Mouse (Mus musculus) MEL (cell line): ENCODE measurements around the gene Hps1. TPM values are rescaled to one million over a fixed set of nuclear protein-coding genes. Genes with fewer than 3 reads are reported as not detected.

ENCODE experiments used
- DNase-seq: peaks from one replicate; pipeline ENCODE4 v3.0.0; 2011; ENCODE audit warnings: low read depth, low spot score
- H3K27ac ChIP-seq: 2 replicates; pipeline ENCODE4 v1.5.1; 2012; ENCODE audit warnings: low read depth, mild to moderate bottlenecking, control low read depth, low read length, moderate library complexity; ENCODE audit not compliant: control insufficient read depth
- H3K27me3 ChIP-seq, 2 experiments: fragments of 150-350 bp in 1 of 2; sonication (generic) in 1 of 2; 2 replicates each; pipeline ENCODE4 v1.6.1; 2012; ENCODE audit warnings: low read length in 2 of 2, mild to moderate bottlenecking in 2 of 2, improper control_type of control experiment in 1 of 2, moderate library complexity in 1 of 2; ENCODE audit not compliant: insufficient read depth in 2 of 2, control insufficient read depth in 1 of 2
- H3K36me3 ChIP-seq, 2 experiments: 2 replicates each; pipeline ENCODE4 v1.6.1; 2012 to 2014; ENCODE audit warnings: low read length in 2 of 2, improper control_type of control experiment in 1 of 2, inconsistent platforms in 1 of 2, mild to moderate bottlenecking in 1 of 2; ENCODE audit not compliant: insufficient read depth in 2 of 2, control insufficient read depth in 1 of 2
- H3K4me1 ChIP-seq, 2 experiments: fragments of 150-350 bp in 1 of 2; sonication (generic) in 1 of 2; 2 replicates each; pipeline ENCODE4 v1.6.1; 2012; ENCODE audit warnings: low read length in 2 of 2, improper control_type of control experiment in 1 of 2, mild to moderate bottlenecking in 1 of 2; ENCODE audit not compliant: insufficient read depth in 2 of 2, control insufficient read depth in 1 of 2
- H3K4me3 ChIP-seq, 2 experiments: fragments of 150-350 bp in 1 of 2; sonication (generic) in 1 of 2; 2 replicates each; pipeline ENCODE4 v1.5.1; 2012; ENCODE audit warnings: low read depth in 2 of 2, low read length in 2 of 2, mild to moderate bottlenecking in 2 of 2, moderate library complexity in 2 of 2, control low read depth in 1 of 2, improper control_type of control experiment in 1 of 2; ENCODE audit not compliant: control insufficient read depth in 1 of 2, insufficient read depth in 1 of 2
- H3K79me2 ChIP-seq: 2 replicates; pipeline ENCODE4 v1.6.1; 2012; ENCODE audit warnings: mild to moderate bottlenecking, low read length, moderate library complexity; ENCODE audit not compliant: control insufficient read depth, poor library complexity, insufficient read depth
- H3K9ac ChIP-seq: 2 replicates; pipeline ENCODE4 v1.6.1; 2012; ENCODE audit warnings: low read depth, mild to moderate bottlenecking, control low read depth, low read length, moderate library complexity; ENCODE audit not compliant: control insufficient read depth, poor library complexity, severe bottlenecking
- H3K9me3 ChIP-seq: fragments of 150-350 bp; sonication (generic); replicated peaks from 2 replicates; pipeline ENCODE4 v1.6.1; 2012; ENCODE audit warnings: mild to moderate bottlenecking, low read length, improper control_type of control experiment, moderate library complexity; ENCODE audit not compliant: insufficient read depth
- BHLHE40 ChIP-seq: IDR thresholded peaks from 2 replicates; pipeline ENCODE4 v1.6.1; 2012; ENCODE audit warnings: low read depth, mild to moderate bottlenecking, inconsistent platforms, low read length, improper control_type of control experiment, borderline replicate concordance
- CHD1 ChIP-seq: IDR thresholded peaks from 2 replicates; pipeline ENCODE4 v1.6.1; 2012; ENCODE audit warnings: low read depth, mild to moderate bottlenecking, inconsistent platforms, low read length, improper control_type of control experiment
- CTCF ChIP-seq, 3 experiments: IDR thresholded peaks in 2 of 3; conservative IDR thresholded peaks in 1 of 3; 2 replicates each; pipeline ENCODE4 v1.5.1; 2011 to 2012; ENCODE audit warnings: low read length in 3 of 3, low read depth in 2 of 3, mild to moderate bottlenecking in 2 of 3, improper control_type of control experiment in 1 of 3, inconsistent platforms in 1 of 3, mixed read lengths in 1 of 3, moderate library complexity in 1 of 3; ENCODE audit not compliant: control insufficient read depth in 1 of 3, insufficient read depth in 1 of 3, poor library complexity in 1 of 3, severe bottlenecking in 1 of 3
- E2F4 ChIP-seq: IDR thresholded peaks from 2 replicates; pipeline ENCODE4 v1.6.1; 2011; ENCODE audit warnings: low read depth, low read length, improper control_type of control experiment, borderline replicate concordance
- ETS1 ChIP-seq: IDR thresholded peaks from 2 replicates; pipeline ENCODE4 v1.6.1; 2012; ENCODE audit warnings: low read depth, mild to moderate bottlenecking, inconsistent platforms, low read length, improper control_type of control experiment, moderate library complexity
- GABPA ChIP-seq: IDR thresholded peaks from 2 replicates; pipeline ENCODE4 v1.6.1; 2012; ENCODE audit warnings: low read depth, mild to moderate bottlenecking, inconsistent platforms, low read length, improper control_type of control experiment, moderate library complexity
- MAFK ChIP-seq: IDR thresholded peaks from 2 replicates; pipeline ENCODE4 v1.6.1; 2011; ENCODE audit warnings: low read depth, mild to moderate bottlenecking, low read length, improper control_type of control experiment, borderline replicate concordance
- MAZ ChIP-seq: IDR thresholded peaks from 2 replicates; pipeline ENCODE4 v1.6.1; 2012; ENCODE audit warnings: low read depth, mild to moderate bottlenecking, inconsistent platforms, low read length, improper control_type of control experiment
- MYB ChIP-seq: IDR thresholded peaks from 2 replicates; pipeline ENCODE4 v1.6.1; 2011; ENCODE audit warnings: mild to moderate bottlenecking, low read depth, low read length, improper control_type of control experiment
- MYC ChIP-seq: IDR thresholded peaks from 2 replicates; pipeline ENCODE4 v1.6.1; 2011; ENCODE audit warnings: low read depth, mild to moderate bottlenecking, low read length, improper control_type of control experiment, moderate library complexity
- NELFE ChIP-seq: IDR thresholded peaks from 2 replicates; pipeline ENCODE4 v1.6.1; 2011; ENCODE audit warnings: low read depth, low read length, improper control_type of control experiment
- NRF1 ChIP-seq: IDR thresholded peaks from 2 replicates; pipeline ENCODE4 v1.6.1; 2014; ENCODE audit warnings: low read depth, mild to moderate bottlenecking, inconsistent platforms, low read length, improper control_type of control experiment, moderate library complexity; ENCODE audit not compliant: poor library complexity, insufficient read depth, severe bottlenecking
- POLR2A ChIP-seq, 2 experiments: IDR thresholded peaks; 2 replicates each; pipeline ENCODE4 v1.6.1; 2011 to 2012; ENCODE audit warnings: low read length in 2 of 2, mild to moderate bottlenecking in 2 of 2, control low read depth in 1 of 2, improper control_type of control experiment in 1 of 2, low read depth in 1 of 2, moderate library complexity in 1 of 2; ENCODE audit not compliant: control insufficient read depth in 1 of 2, insufficient read depth in 1 of 2, poor library complexity in 1 of 2
- POLR2AphosphoS5 ChIP-seq: IDR thresholded peaks from 2 replicates; pipeline ENCODE4 v1.6.1; 2012; ENCODE audit warnings: low read depth, borderline replicate concordance, mild to moderate bottlenecking, inconsistent platforms, low read length, moderate library complexity, mixed read lengths
- SIN3A ChIP-seq: IDR thresholded peaks from 2 replicates; pipeline ENCODE4 v1.6.1; 2012; ENCODE audit warnings: low read length, improper control_type of control experiment, inconsistent platforms
- TAL1 ChIP-seq: IDR thresholded peaks from 2 replicates; pipeline ENCODE4 v1.6.1; 2012; ENCODE audit warnings: mild to moderate bottlenecking, inconsistent platforms, low read length, moderate library complexity, mixed read lengths
- TBP ChIP-seq: IDR thresholded peaks from 2 replicates; pipeline ENCODE4 v1.8.0; 2011; ENCODE audit warnings: low read depth, low read length, improper control_type of control experiment
- UBTF ChIP-seq: IDR thresholded peaks from 2 replicates; pipeline ENCODE4 v1.6.1; 2012; ENCODE audit warnings: low read depth, mild to moderate bottlenecking, inconsistent platforms, low read length, improper control_type of control experiment, moderate library complexity, borderline replicate concordance; ENCODE audit not compliant: insufficient read depth
- ZKSCAN1 ChIP-seq: IDR thresholded peaks from 2 replicates; pipeline ENCODE4 v1.6.1; 2012; ENCODE audit warnings: low read depth, mild to moderate bottlenecking, inconsistent platforms, low read length, improper control_type of control experiment, moderate library complexity
- ZMIZ1 ChIP-seq: IDR thresholded peaks from 2 replicates; pipeline ENCODE4 v1.6.1; 2012; ENCODE audit warnings: low read depth, mild to moderate bottlenecking, inconsistent platforms, low read length, improper control_type of control experiment, moderate library complexity
- polyA plus RNA-seq, 2 experiments: library from polyadenylated mRNA; stranded (reverse) in 1 of 2; unstranded in 1 of 2; fragments of >175 nt in 1 of 2; fragments of >200 nt in 1 of 2; gene quantifications; 2 replicates each; pipeline versions ENCODE4 v1.2.1 to v1.2.4; 2012; ENCODE audit warnings: low replicate concordance in 2 of 2, low read depth in 1 of 2; ENCODE audit not compliant: insufficient read length in 2 of 2, insufficient read depth in 1 of 2, missing spikeins in 1 of 2
- total RNA-seq: library from RNA; depleted of rRNA; stranded (reverse); fragments of 300-350 nt; gene quantifications from 2 replicates; pipeline ENCODE4 v1.2.3, GENCODE M21; 2012

The Hps1 gene
- total and polyA plus RNA-seq, 3 experiments: 22.6 to 43.3 TPM; not detected in 1

DNA sequence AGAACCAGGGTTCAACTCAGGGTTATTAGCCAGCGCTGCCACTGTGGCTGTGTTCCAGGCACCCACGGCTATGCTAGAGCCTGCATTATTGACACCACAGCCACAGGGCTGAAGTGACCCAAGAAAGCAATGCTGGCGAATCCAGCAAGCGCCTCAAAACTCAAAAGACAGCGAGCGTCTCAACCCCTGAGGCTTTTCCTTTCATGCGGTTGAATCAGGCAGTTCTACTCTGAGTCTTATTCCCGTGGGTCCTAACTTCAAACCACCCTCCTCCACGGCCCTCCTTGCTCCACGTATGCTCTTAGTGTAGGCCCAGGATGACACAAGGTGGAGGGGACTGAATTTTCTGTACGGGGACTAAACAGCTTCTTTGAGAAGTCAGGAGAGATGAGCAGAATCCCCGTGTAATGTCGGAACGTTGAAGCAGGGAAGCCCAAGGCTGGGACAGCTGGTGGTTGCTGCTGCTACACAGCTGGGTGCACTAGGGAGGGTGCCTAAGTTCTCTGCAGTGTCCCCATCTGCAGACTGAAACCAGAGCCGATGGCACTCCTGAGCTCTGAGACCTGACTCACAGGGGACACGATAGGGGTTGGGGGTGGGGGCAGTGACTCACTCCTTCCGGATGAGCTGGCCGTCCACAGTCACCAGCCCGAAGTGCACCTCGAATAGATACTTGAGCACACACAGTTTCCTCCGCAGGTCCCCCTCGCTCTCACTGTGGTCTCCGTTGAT lies 9.5 kb downstream of the Hps1 start:
- H3K27me3 ChIP-seq: no peaks in the 10 kb centered on the region
- H3K9ac ChIP-seq: no peak overlapping the region
- H3K36me3 ChIP-seq: peaks cover 0 to 4% of the 10 kb centered on the region in 2 experiments; a peak in 2 of 4 replicates
- DNase-seq: no peak
- no peaks in the 10 kb centered on the region for H3K9me3 ChIP-seq
- H3K27ac ChIP-seq: no peak overlapping the region
- no peak for TF ChIP-seq BHLHE40
- TF ChIP-seq TBP: no peak
- no peak for TF ChIP-seq NRF1
- no peaks in the 10 kb centered on the region for H3K79me2 ChIP-seq
- no peak overlapping the region for H3K4me3 ChIP-seq
- H3K4me1 ChIP-seq: no peaks in the 10 kb centered on the region

- H3K4me3 ChIP-seq: no peak overlapping the region
- H3K79me2 ChIP-seq: no peaks in the 10 kb centered on the region
- no peak overlapping the region for H3K27ac ChIP-seq
- peaks cover 0 to 4% of the 10 kb centered on the region in 2 experiments; a peak in 2 of 4 replicates for H3K36me3 ChIP-seq
- no peaks in the 10 kb centered on the region for H3K4me1 ChIP-seq
- DNase-seq: no peak
- TF ChIP-seq CHD1 (no peak), CTCF (IDR thresholded peaks at IDR 0.05 in 2 of 3, conservative IDR thresholded peaks at IDR 0.05 in 1 of 3; ENCODE audit: control insufficient read depth in 1 of 3, insufficient read depth in 1 of 3, low read depth in 2 of 3, low read length in 3 of 3, poor library complexity in 1 of 3, severe bottlenecking in 1 of 3) (no peak), ZKSCAN1 (no peak), MYB (no peak), UBTF (no peak), POLR2A (IDR thresholded peaks at IDR 0.05; ENCODE audit: control insufficient read depth in 1 of 2, insufficient read depth in 1 of 2, low read depth in 1 of 2, low read length in 2 of 2, poor library complexity in 1 of 2) (no peak), TAL1 (no peak), MAZ (no peak), NELFE (no peak), ZMIZ1 (no peak), ETS1 (no peak), GABPA (no peak), MAFK (no peak), POLR2AphosphoS5 (no peak), MYC (no peak), E2F4 (no peak), SIN3A (no peak)
- TF ChIP-seq, all 39 proteins: peak for 0
- no peaks in the 10 kb centered on the region for H3K9me3 ChIP-seq
- no peaks in the 10 kb centered on the region for H3K27me3 ChIP-seq
- no peak overlapping the region for H3K9ac ChIP-seq
Observed at GRCm38 (mm10) chr19:42769648-42770047, 10.1 kb downstream of the Hps1 start.
